Mouse (Mus musculus) intestine, embryonic 16.5 days (tissue): ENCODE measurements around the gene Ppp1r14b. TPM values are rescaled to one million over a fixed set of nuclear protein-coding genes. Genes with fewer than 3 reads are reported as not detected.

ENCODE experiments used
- ATAC-seq: fragments of 200-750 bp; cut with Nextera tagmentation; 2 replicates; pipeline ENCODE4 v1.8.0; 2017; ENCODE audit warnings: moderate TSS enrichment, moderate library complexity
- H3K27ac ChIP-seq: fragments of 300-500 bp; sonication (generic); 2 replicates; pipeline ENCODE4 v1.5.1; 2014; ENCODE audit warnings: mild to moderate bottlenecking, low read length
- H3K27me3 ChIP-seq: fragments of 300-500 bp; sonication (generic); replicated peaks from 2 replicates; pipeline ENCODE4 v1.6.1; 2014; ENCODE audit warnings: low read length, control low read depth, mixed read lengths; ENCODE audit not compliant: control insufficient read depth, insufficient read depth
- H3K36me3 ChIP-seq: fragments of 300-500 bp; sonication (generic); 2 replicates; pipeline ENCODE4 v1.6.1; 2014; ENCODE audit warnings: low read length, control low read depth; ENCODE audit not compliant: control insufficient read depth, insufficient read depth
- H3K4me1 ChIP-seq: fragments of 300-500 bp; sonication (generic); 2 replicates; pipeline ENCODE4 v1.6.1; 2014; ENCODE audit warnings: low read length, control low read depth, mixed read lengths; ENCODE audit not compliant: control insufficient read depth, insufficient read depth
- H3K4me2 ChIP-seq: fragments of 300-500 bp; sonication (generic); 2 replicates; pipeline ENCODE4 v1.6.1; 2014; ENCODE audit warnings: low read depth, low read length, control low read depth
- H3K4me3 ChIP-seq: fragments of 300-500 bp; sonication (generic); 2 replicates; pipeline ENCODE4 v1.5.1; 2014; ENCODE audit warnings: mild to moderate bottlenecking, low read length
- H3K9ac ChIP-seq: fragments of 300-500 bp; sonication (generic); 2 replicates; pipeline ENCODE4 v1.6.1; 2014; ENCODE audit warnings: low read depth, low read length
- H3K9me3 ChIP-seq: fragments of 300-500 bp; sonication (generic); 2 replicates; pipeline ENCODE4 v1.6.1; 2016; ENCODE audit warnings: low read length, control low read depth; ENCODE audit not compliant: control insufficient read depth
- WGBS: fragments of 180-500 bp; shearing (Covaris S2); extraction: QIAGEN DNeasy Blood & Tissue Kit; methylation state at CpG from one replicate; pipeline ENCODE4 v1.1.7; 2014; 5-methylcytosine and 5-hydroxymethylcytosine counted together
- polyA plus RNA-seq: library from polyadenylated mRNA; unstranded; fragments of >200 nt; fragmentation: Nextera tagmentation; extraction: Ambion mirVana; gene quantifications from 2 replicates; pipeline ENCODE4 v1.2.1, GENCODE M21; 2015

Ppp1r14b gene
- polyA plus RNA-seq, result 57.9 and 58.2 TPM in 2 replicates

DNA sequence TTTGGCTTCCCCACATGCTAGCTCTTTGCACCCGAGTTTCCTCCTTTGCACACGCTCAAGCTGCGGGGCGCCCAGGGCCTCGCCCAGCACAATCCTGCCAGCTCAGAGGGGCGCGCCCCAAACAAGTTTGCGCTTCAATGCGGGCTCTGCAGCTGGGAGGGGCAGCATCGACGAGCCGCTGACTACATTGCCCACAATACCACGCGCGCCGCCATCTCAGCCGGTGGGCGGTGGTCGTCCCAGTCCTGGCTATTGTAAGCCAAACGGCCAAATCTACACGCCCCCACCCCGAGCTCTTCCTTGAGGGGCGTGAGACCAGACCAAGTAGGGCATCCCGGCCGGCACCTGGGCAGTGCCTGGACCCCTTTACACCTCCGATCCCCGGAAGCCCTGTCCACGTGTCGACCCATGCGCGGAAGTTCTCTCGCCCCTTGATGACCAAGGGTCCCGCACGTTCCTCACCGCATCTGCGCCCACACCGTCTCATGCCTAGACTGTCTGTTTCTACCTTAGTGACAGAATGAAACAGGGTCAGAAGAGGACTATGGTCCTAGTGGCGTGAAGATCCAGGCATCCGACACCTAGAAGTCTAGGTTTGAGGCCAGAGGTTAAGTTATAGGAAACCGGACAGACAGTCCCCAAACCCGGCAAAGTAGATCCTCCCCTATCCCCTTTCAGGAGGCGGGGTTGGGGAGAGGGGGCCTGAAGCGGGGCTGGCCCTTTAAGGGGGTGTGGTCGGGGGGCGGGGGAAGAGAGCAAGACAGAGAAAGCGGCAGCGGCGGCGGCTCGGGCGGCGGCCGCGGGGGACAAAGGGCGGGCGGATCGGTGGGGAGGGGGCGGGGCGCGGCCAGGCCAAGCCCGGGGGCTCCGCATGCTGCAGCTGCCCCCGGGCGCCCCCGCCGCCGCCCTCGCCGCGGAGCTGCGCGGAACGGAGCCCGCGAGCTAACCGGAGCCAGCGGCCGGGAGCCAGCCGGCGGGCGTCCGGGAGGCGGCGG lies at the start of gene Ppp1r14b:
Gene Ppp1r14b, plus strand, starts transcription at position 758 of the 995 bp plus-strand sequence.
- no peaks in the 10 kb centered on the region for H3K27me3 ChIP-seq
- peaks cover 5% of the 10 kb centered on the region; the same call in 1 of the 2 replicates for H3K36me3 ChIP-seq
- H3K27ac ChIP-seq, result peak within 1 kb of the TSS; percentile 77
- peak within 1 kb of the TSS; percentile 69 for H3K4me3 ChIP-seq
- H3K4me2 ChIP-seq, result peak within 1 kb of the TSS; percentile 72
- peak within 1 kb of the TSS; percentile 78 for H3K9ac ChIP-seq
- WGBS, result under 1% methylated on average over 74 of the region's 84 CpGs
- peaks cover 55% of the 10 kb centered on the region for H3K4me1 ChIP-seq
- peak; percentile 61 for ATAC-seq
- H3K9me3 ChIP-seq, result no peaks in the 10 kb centered on the region

DNA sequence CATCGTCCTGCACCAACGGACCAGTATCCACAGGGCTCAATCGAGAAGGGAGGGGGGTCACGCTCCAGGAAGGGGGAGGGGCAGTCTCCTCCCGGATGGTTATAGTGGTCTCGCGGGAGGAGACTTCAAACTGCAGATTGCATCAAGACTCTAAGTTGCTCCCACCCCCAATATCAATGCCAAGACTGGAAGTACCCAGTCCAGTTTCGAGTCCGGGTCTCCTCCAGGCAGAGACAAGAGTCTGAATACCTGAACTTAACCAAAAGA lies 49.5 kb upstream of the Ppp1r14b start, which contains the start of gene Catsperz:
Gene Catsperz, minus strand, starts transcription at position 74 of the 267 bp plus-strand sequence.
- H3K9me3 ChIP-seq, result no peaks in the 10 kb centered on the region
- H3K4me1 ChIP-seq, result peaks cover 24% of the 10 kb centered on the region
- no peaks in the 10 kb centered on the region for H3K36me3 ChIP-seq
- H3K27me3 ChIP-seq, result peaks cover 42% of the 10 kb centered on the region
- WGBS, result 3% methylated on average over 9 of the region's 9 CpGs
- H3K4me2 ChIP-seq, result peak within 1 kb of the TSS; percentile 56
- ATAC-seq, result no peak
- peak within 1 kb of the TSS; percentile 32 for H3K9ac ChIP-seq
- H3K4me3 ChIP-seq, result peak within 1 kb of the TSS; percentile 31
- H3K27ac ChIP-seq, result no peak within 1 kb of the TSS

GRCm38 (mm10) chr19:6925611-6926329 lies 49.0 kb upstream of the Ppp1r14b start:
- Histone ChIP-seq H3K27ac (no peak overlapping the region), H3K4me2 (no peak overlapping the region), H3K27me3 (peaks cover 42% of the 10 kb centered on the region), H3K4me1 (peaks cover 19% of the 10 kb centered on the region), H3K4me3 (peak overlapping the region; percentile 10; the same call in 1 of the 2 replicates), H3K36me3 (no peaks in the 10 kb centered on the region), H3K9ac (no peak overlapping the region), H3K9me3 (no peaks in the 10 kb centered on the region)
- ATAC-seq, result no peak
- 16% methylated on average over 40 of the region's 40 CpGs for WGBS

DNA sequence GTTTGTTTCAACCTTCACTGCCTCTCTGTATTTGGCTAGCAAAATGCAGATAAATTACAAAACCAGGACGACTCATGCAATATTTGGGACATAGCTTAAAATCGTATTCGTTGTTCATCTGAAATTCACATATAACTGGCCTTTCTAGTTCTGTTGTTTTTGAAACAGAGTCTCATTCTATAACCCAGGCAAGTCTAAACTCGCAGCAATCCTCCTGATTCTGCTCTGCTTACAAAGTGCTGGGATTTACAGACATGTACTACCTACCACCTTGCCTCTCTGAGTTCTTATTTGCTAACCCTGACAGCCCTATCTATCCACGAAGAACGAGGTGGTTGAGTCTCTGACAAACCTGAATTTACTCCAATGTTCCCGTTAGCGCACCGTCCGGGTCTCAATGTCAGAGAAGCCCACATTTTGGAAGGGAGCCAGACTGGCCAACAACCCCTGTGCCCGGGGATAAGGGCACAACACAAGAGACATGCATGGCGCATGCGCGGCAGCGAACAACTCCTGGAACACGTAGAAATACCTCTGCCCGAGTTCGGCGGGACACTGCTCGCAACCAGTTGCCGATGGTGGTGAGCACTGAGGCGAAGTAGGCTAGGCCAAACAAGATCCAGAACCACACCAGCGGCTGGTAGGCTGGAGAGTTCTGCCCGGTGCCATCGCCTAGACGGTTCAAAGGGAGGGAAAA lies 48.1 kb upstream of the Ppp1r14b start:
- peak overlapping the region; percentile 8 for H3K4me3 ChIP-seq
- H3K36me3 ChIP-seq, result no peaks in the 10 kb centered on the region
- no peaks in the 10 kb centered on the region for H3K9me3 ChIP-seq
- H3K27ac ChIP-seq, result no peak overlapping the region
- H3K27me3 ChIP-seq, result peaks cover 42% of the 10 kb centered on the region
- H3K4me1 ChIP-seq, result peaks cover 17% of the 10 kb centered on the region
- no peak overlapping the region for H3K9ac ChIP-seq
- peak overlapping the region; percentile 26; the same call in 1 of the 2 replicates for H3K4me2 ChIP-seq
- 17% methylated on average over 26 of the region's 26 CpGs for WGBS
- ATAC-seq, result no peak

DNA sequence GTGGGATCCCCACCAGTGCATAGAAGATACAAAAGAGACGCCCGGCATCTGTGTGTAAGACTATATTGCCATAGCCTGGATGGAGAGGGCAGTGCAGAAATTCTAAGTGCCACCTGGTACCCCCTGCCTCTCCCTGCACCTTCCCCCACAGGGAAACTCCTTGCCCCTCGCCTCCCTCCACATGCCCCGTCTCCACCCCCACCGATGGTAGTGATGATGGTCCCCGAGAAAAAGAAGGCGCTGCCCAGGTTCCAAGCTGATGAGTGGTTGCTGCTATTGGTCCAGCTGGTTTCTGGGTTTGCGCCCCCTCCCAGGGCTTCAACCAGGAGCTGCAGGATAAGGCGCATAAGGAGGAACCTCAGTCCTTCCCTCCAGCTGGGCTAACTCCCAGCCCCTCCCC lies 46.7 kb upstream of the Ppp1r14b start:
- Histone ChIP-seq H3K9ac (no peak overlapping the region), H3K27me3 (peaks cover 51% of the 10 kb centered on the region), H3K4me2 (no peak overlapping the region), H3K4me1 (peaks cover 12% of the 10 kb centered on the region), H3K9me3 (no peaks in the 10 kb centered on the region), H3K27ac (no peak overlapping the region), H3K36me3 (no peaks in the 10 kb centered on the region), H3K4me3 (no peak overlapping the region)
- WGBS, result 17% methylated on average over 9 of the region's 9 CpGs
- ATAC-seq, result no peak

DNA sequence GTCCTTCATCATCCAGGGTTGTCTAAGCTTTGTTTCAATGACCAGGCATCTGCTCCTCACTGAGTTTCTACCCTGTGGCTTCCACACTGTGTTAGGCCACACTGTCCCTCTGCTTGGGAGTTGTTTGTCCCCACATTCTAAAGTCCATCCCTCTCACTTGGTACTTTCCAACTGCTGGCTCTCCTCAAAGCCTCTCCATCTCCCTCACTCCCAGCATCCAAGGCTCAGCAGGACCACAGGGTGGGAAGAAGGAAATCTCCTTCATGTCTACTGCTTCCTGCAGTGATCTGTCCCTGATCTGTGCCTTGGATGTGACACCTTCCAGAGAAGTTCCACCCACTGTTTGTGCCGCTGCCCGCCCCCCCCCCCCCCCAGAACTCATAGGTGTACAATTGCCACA lies 43.8 kb upstream of the Ppp1r14b start:
- ATAC-seq, result no peak
- Histone ChIP-seq H3K27me3 (peaks cover 49% of the 10 kb centered on the region), H3K4me1 (peaks cover 12% of the 10 kb centered on the region), H3K9ac (no peak overlapping the region), H3K4me3 (no peak overlapping the region), H3K36me3 (no peaks in the 10 kb centered on the region), H3K4me2 (no peak overlapping the region), H3K9me3 (no peaks in the 10 kb centered on the region), H3K27ac (no peak overlapping the region)
- 0% methylated on average over 1 of the region's 2 CpGs for WGBS

DNA sequence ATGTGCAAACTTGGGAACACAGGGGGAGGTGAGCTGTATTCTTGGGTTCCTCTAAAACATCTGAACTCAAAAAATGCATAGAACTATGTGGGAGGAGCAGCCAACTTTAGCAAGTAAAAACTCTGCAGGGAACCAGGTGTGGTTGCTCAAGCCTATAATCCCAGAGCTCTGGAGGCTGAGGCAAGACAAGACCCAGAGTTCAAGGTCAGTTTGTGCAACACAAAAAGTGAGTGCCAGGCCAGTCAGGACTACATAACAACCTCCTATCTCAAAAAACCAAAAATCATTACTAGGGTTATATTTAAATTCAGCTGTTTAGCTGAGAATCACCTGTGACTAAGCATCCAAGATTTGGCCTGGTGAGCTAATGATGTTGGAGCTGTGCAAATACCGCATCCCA lies 42.8 kb upstream of the Ppp1r14b start:
- 53% methylated on average over 1 of the region's 1 CpGs for WGBS
- peaks cover 40% of the 10 kb centered on the region for H3K27me3 ChIP-seq

DNA sequence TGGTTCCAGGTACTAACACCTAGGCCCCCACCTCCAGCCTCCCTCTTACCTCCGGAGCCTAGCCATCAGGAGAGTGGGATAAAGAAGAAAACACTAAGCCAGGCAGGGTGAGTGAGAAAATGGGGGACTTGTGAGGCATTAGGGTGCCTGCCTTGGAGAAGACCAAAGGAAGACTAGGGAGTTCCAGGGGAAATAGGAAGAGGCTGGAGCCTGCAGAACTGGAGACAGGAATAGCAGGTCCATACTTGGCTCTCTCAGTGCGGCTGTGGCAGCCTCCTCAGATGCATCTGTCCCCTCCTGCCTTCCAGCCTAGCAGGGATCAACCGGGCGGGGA lies 41.7 kb upstream of the Ppp1r14b start:
- WGBS, result 31% methylated on average over 4 of the region's 4 CpGs
- peaks cover 29% of the 10 kb centered on the region for H3K27me3 ChIP-seq
- H3K4me2 ChIP-seq, result 0 out of 2 replicates have a peak overlapping the region, but pooled peaks have one; percentile 92
- no peak overlapping the region for H3K27ac ChIP-seq
- H3K9ac ChIP-seq, result peak overlapping the region; percentile 66; the same call in 1 of the 2 replicates
- H3K4me1 ChIP-seq, result peaks cover 12% of the 10 kb centered on the region
- ATAC-seq, result no peak
- no peaks in the 10 kb centered on the region for H3K9me3 ChIP-seq
- no peak overlapping the region; the same call in 1 of the 2 replicates for H3K4me3 ChIP-seq
- no peaks in the 10 kb centered on the region for H3K36me3 ChIP-seq

More for the DNA sequence above, 42.8 kb upstream of the Ppp1r14b start:
- Histone ChIP-seq H3K36me3 (no peaks in the 10 kb centered on the region), H3K27ac (no peak overlapping the region), H3K4me3 (no peak overlapping the region), H3K4me1 (peaks cover 12% of the 10 kb centered on the region), H3K9me3 (no peaks in the 10 kb centered on the region), H3K4me2 (no peak overlapping the region), H3K9ac (no peak overlapping the region)
- ATAC-seq, result no peak
